Mouse (Mus musculus): Measurements from ENCODE around the gene Adcy10. TPM values are rescaled to one million over a fixed set of nuclear protein-coding genes. Genes with fewer than 3 reads are reported as not detected.

The Adcy10 gene
- polyA plus RNA-seq, 1 experiment, result 0.23 TPM

GRCm38 (mm10) chr1:165537241-165537807 lies 52.3 kb downstream of the Adcy10 start:
- TF ChIP-seq CTCF (IDR thresholded peaks at IDR 0.05; ENCODE audit: borderline replicate concordance, extremely low read depth, insufficient read depth, insufficient read length), result no peak
- no peak for TF ChIP-seq POLR2A (IDR thresholded peaks at IDR 0.05; ENCODE audit: borderline replicate concordance, extremely low read depth, insufficient read depth, insufficient read length, poor library complexity, severe bottlenecking)
- no peak for DNase-seq (ENCODE audit: low read depth)

- DNase-seq (ENCODE audit: low read depth), result peak; percentile 32
- TF ChIP-seq CTCF (IDR thresholded peaks at IDR 0.05; ENCODE audit: borderline replicate concordance, extremely low read depth, insufficient read depth, insufficient read length), result no peak
- no peak for TF ChIP-seq POLR2A (IDR thresholded peaks at IDR 0.05; ENCODE audit: borderline replicate concordance, extremely low read depth, insufficient read depth, insufficient read length, poor library complexity, severe bottlenecking)
These were observed 71.7 kb downstream of the Adcy10 start for GRCm38 (mm10) chr1:165556711-165557110.

- TF ChIP-seq POLR2A (IDR thresholded peaks at IDR 0.05; ENCODE audit: borderline replicate concordance, extremely low read depth, insufficient read depth, insufficient read length, poor library complexity, severe bottlenecking) (no peak), CTCF (IDR thresholded peaks at IDR 0.05; ENCODE audit: borderline replicate concordance, extremely low read depth, insufficient read depth, insufficient read length) (no peak)
- DNase-seq (ENCODE audit: low read depth), result peak; percentile 73
These were observed 74.1 kb downstream of the Adcy10 start for GRCm38 (mm10) chr1:165559073-165559472.

GRCm38 (mm10) chr1:165565283-165565682 lies 80.3 kb downstream of the Adcy10 start:
- no peak for TF ChIP-seq POLR2A (IDR thresholded peaks at IDR 0.05; ENCODE audit: borderline replicate concordance, extremely low read depth, insufficient read depth, insufficient read length, poor library complexity, severe bottlenecking)
- TF ChIP-seq CTCF (IDR thresholded peaks at IDR 0.05; ENCODE audit: borderline replicate concordance, extremely low read depth, insufficient read depth, insufficient read length), result no peak
- DNase-seq (ENCODE audit: low read depth), result no peak

- DNase-seq (ENCODE audit: low read depth), result no peak
- TF ChIP-seq CTCF (IDR thresholded peaks at IDR 0.05; ENCODE audit: borderline replicate concordance, extremely low read depth, insufficient read depth, insufficient read length) (no peak), POLR2A (IDR thresholded peaks at IDR 0.05; ENCODE audit: borderline replicate concordance, extremely low read depth, insufficient read depth, insufficient read length, poor library complexity, severe bottlenecking) (no peak)
These were observed 82.5 kb downstream of the Adcy10 start for GRCm38 (mm10) chr1:165567466-165567865.

GRCm38 (mm10) chr1:165576005-165576404 lies 91.0 kb downstream of the Adcy10 start:
- no peak for DNase-seq (ENCODE audit: low read depth)
- TF ChIP-seq CTCF (IDR thresholded peaks at IDR 0.05; ENCODE audit: borderline replicate concordance, extremely low read depth, insufficient read depth, insufficient read length), result no peak
- no peak for TF ChIP-seq POLR2A (IDR thresholded peaks at IDR 0.05; ENCODE audit: borderline replicate concordance, extremely low read depth, insufficient read depth, insufficient read length, poor library complexity, severe bottlenecking)

GRCm38 (mm10) chr1:165576459-165577112 lies 91.6 kb downstream of the Adcy10 start:
- TF ChIP-seq POLR2A (IDR thresholded peaks at IDR 0.05; ENCODE audit: borderline replicate concordance, extremely low read depth, insufficient read depth, insufficient read length, poor library complexity, severe bottlenecking), result no peak
- TF ChIP-seq CTCF (IDR thresholded peaks at IDR 0.05; ENCODE audit: borderline replicate concordance, extremely low read depth, insufficient read depth, insufficient read length), result no peak
- no peak for DNase-seq (ENCODE audit: low read depth)

GRCm38 (mm10) chr1:165579332-165579731 lies 94.3 kb downstream of the Adcy10 start:
- no peak for DNase-seq (ENCODE audit: low read depth)
- TF ChIP-seq POLR2A (IDR thresholded peaks at IDR 0.05; ENCODE audit: borderline replicate concordance, extremely low read depth, insufficient read depth, insufficient read length, poor library complexity, severe bottlenecking), result no peak
- peak; percentile 35; the same call in 1 of the 2 replicates for TF ChIP-seq CTCF (IDR thresholded peaks at IDR 0.05; ENCODE audit: borderline replicate concordance, extremely low read depth, insufficient read depth, insufficient read length)

GRCm38 (mm10) chr1:165581255-165581654 lies 96.3 kb downstream of the Adcy10 start:
- no peak for TF ChIP-seq POLR2A (IDR thresholded peaks at IDR 0.05; ENCODE audit: borderline replicate concordance, extremely low read depth, insufficient read depth, insufficient read length, poor library complexity, severe bottlenecking)
- no peak for TF ChIP-seq CTCF (IDR thresholded peaks at IDR 0.05; ENCODE audit: borderline replicate concordance, extremely low read depth, insufficient read depth, insufficient read length)
- DNase-seq (ENCODE audit: low read depth), result no peak

- DNase-seq (ENCODE audit: low read depth), result peak; percentile 90
- TF ChIP-seq POLR2A (IDR thresholded peaks at IDR 0.05; ENCODE audit: borderline replicate concordance, extremely low read depth, insufficient read depth, insufficient read length, poor library complexity, severe bottlenecking), result no peak
- TF ChIP-seq CTCF (IDR thresholded peaks at IDR 0.05; ENCODE audit: borderline replicate concordance, extremely low read depth, insufficient read depth, insufficient read length), result peak; percentile 98
These were observed 98.7 kb downstream of the Adcy10 start for GRCm38 (mm10) chr1:165583529-165584184.

GRCm38 (mm10) chr1:165585389-165586104 lies 100.6 kb downstream of the Adcy10 start:
- no peak for TF ChIP-seq CTCF (IDR thresholded peaks at IDR 0.05; ENCODE audit: borderline replicate concordance, extremely low read depth, insufficient read depth, insufficient read length)
- no peak for TF ChIP-seq POLR2A (IDR thresholded peaks at IDR 0.05; ENCODE audit: borderline replicate concordance, extremely low read depth, insufficient read depth, insufficient read length, poor library complexity, severe bottlenecking)
- DNase-seq (ENCODE audit: low read depth), result no peak
